In genomic region chr11:113056824-113057223, GRCm38 (mm10) we compare ENCODE assay signal across 8 mouse cellular contexts.
DNase-seq lines count a peak whose midpoint lies in the region; ATAC-seq and TF ChIP-seq lines count a peak whose summit lies in the region.

No protein-coding gene starts in this region.

- no peaks in the 10 kb centered on the region for H3K9me3 ChIP-seq in embryonic facial prominence, embryonic 15.5 days (replicated peaks)
- no peaks in the 10 kb centered on the region for H3K9me3 ChIP-seq in hindbrain, postnatal 0 days (ENCODE audit: low read length)
- H3K9me3 ChIP-seq in neural tube, embryonic 15.5 days (replicated peaks): no peaks in the 10 kb centered on the region

- H3K36me3 ChIP-seq in embryonic facial prominence, embryonic 15.5 days: no peaks in the 10 kb centered on the region
- no peaks in the 10 kb centered on the region for H3K36me3 ChIP-seq in hindbrain, postnatal 0 days (ENCODE audit: insufficient read depth, low read length)
- no peaks in the 10 kb centered on the region for H3K36me3 ChIP-seq in neural tube, embryonic 15.5 days

- 10% methylated on average over 5 of the region's 5 CpGs for WGBS in embryonic facial prominence, embryonic 15.5 days
- 11% methylated on average over 5 of the region's 5 CpGs for WGBS in hindbrain, postnatal 0 days
- WGBS in neural tube, embryonic 15.5 days: 6% methylated on average over 5 of the region's 5 CpGs

- peaks cover 23% of the 10 kb centered on the region for H3K4me1 ChIP-seq in embryonic facial prominence, embryonic 15.5 days
- peaks cover 16% of the 10 kb centered on the region; the same call in 1 of the 2 replicates for H3K4me1 ChIP-seq in hindbrain, postnatal 0 days (ENCODE audit: insufficient read depth, low read length)
- peaks cover 30% of the 10 kb centered on the region for H3K4me1 ChIP-seq in neural tube, embryonic 15.5 days

- no peak overlapping the region for H3K4me3 ChIP-seq in embryonic facial prominence, embryonic 15.5 days (replicated peaks)
- no peak overlapping the region for H3K4me3 ChIP-seq in hindbrain, postnatal 0 days (ENCODE audit: low read length)
- no peak overlapping the region for H3K4me3 ChIP-seq in neural tube, embryonic 15.5 days (replicated peaks)

- TF ChIP-seq CTCF in hindbrain, postnatal 0 days (IDR thresholded peaks at IDR 0.05; ENCODE audit: low read depth): no peak

- H3K4me2 ChIP-seq in embryonic facial prominence, embryonic 15.5 days (replicated peaks): no peak overlapping the region; the same call in 1 of the 2 replicates
- H3K4me2 ChIP-seq in hindbrain, postnatal 0 days (ENCODE audit: low read depth, low read length): 0 out of 2 replicates have a peak overlapping the region, but pooled peaks have one; percentile 7
- H3K4me2 ChIP-seq in neural tube, embryonic 15.5 days: no peak overlapping the region

- H3K27me3 ChIP-seq in embryonic facial prominence, embryonic 15.5 days: no peaks in the 10 kb centered on the region
- H3K27me3 ChIP-seq in hindbrain, postnatal 0 days (ENCODE audit: insufficient read depth, low read length): no peaks in the 10 kb centered on the region
- H3K27me3 ChIP-seq in neural tube, embryonic 15.5 days (replicated peaks): no peaks in the 10 kb centered on the region

- DNase-seq in frontal cortex, postnatal 25 days (ENCODE audit: low spot score in 2 of 2): no peak
- peak; percentile 37 for DNase-seq in NIH3T3 (ENCODE audit: low read depth)
- peak; percentile 85 for DNase-seq in hindbrain, postnatal 0 days (ENCODE audit: low spot score)
- DNase-seq in ovary, postnatal 10 days (ENCODE audit: low spot score): no peak

- peak overlapping the region; percentile 65 for H3K27ac ChIP-seq in embryonic facial prominence, embryonic 15.5 days (replicated peaks)
- peak overlapping the region; percentile 75 for H3K27ac ChIP-seq in hindbrain, postnatal 0 days
- peak overlapping the region; percentile 66 for H3K27ac ChIP-seq in neural tube, embryonic 15.5 days (replicated peaks)

- no peak overlapping the region for H3K9ac ChIP-seq in embryonic facial prominence, embryonic 15.5 days
- no peak overlapping the region for H3K9ac ChIP-seq in hindbrain, postnatal 0 days (replicated peaks; ENCODE audit: low read length)
- no peak overlapping the region for H3K9ac ChIP-seq in neural tube, embryonic 15.5 days (replicated peaks)

- ATAC-seq in frontal cortex, adult (ENCODE audit: low TSS enrichment): 0 out of 2 replicates have a peak, but pooled peaks have one; percentile 45
- peak; percentile 16; the same call in 1 of the 2 replicates for ATAC-seq in embryonic facial prominence, embryonic 15.5 days (ENCODE audit: insufficient number of reproducible peaks, low FRiP score, low TSS enrichment, low read depth)
- ATAC-seq in hindbrain, postnatal 0 days: peak; percentile 85
- ATAC-seq in neural tube, embryonic 15.5 days (ENCODE audit: low FRiP score): peak; percentile 78
- no peak for ATAC-seq in megakaryocyte, adult 5-6 weeks (ENCODE audit: poor library complexity, severe bottlenecking)

Comparison
In these comparisons a context has a peak if more than half of its experiments do, and no peak if none do; other contexts are left out.
1. DNase-seq: peak in NIH3T3 (single experiment) and hindbrain, postnatal 0 days (single experiment); none in frontal cortex, postnatal 25 days (0 of 2) and ovary, postnatal 10 days (single experiment).
2. Peak in every context shown above with its lines, with median percentiles within 50 percentile points of each other: H3K27ac ChIP-seq.